In genomic region chr11:60701611-60702010, GRCm38 (mm10) we compare ENCODE assay signal across 9 mouse cellular contexts. TPM values are rescaled to one million over a fixed set of nuclear protein-coding genes. Genes with fewer than 3 reads are reported as not detected.
A peak's percentile ranks its signal among the peaks of the same experiment; 100 is the strongest.
DNase-seq lines count a peak whose midpoint lies in the region; ATAC-seq and TF ChIP-seq lines count a peak whose summit lies in the region.
"Had no signal": no experiment of that assay in that cellular context is flagged by ENCODE, and none has a peak within 500 bp of the region (broad histone marks: within the 10 kb centered on the region; RNA-seq: fewer than 3 reads in every experiment).

No protein-coding gene starts in this region.

- no peak for ATAC-seq in forebrain, embryonic 11.5 days (replicated peaks; ENCODE audit: low FRiP score)
- ATAC-seq in forebrain, embryonic 16.5 days, result no peak
- no peak for ATAC-seq in liver, postnatal 0 days
- ATAC-seq in liver, embryonic 11.5 days (replicated peaks; ENCODE audit: low FRiP score), result no peak
- ATAC-seq in midbrain, embryonic 12.5 days (ENCODE audit: low FRiP score, low read depth), result no peak
- ATAC-seq in intestine, embryonic 15.5 days, result no peak
- no peak for ATAC-seq in CD4-positive, CD25-positive, alpha-beta regulatory T cell, adult 4 months

- TF ChIP-seq CTCF in liver, postnatal 0 days (IDR thresholded peaks at IDR 0.05; ENCODE audit: low read depth), result no peak

- TF ChIP-seq EP300 in liver, postnatal 0 days (IDR thresholded peaks at IDR 0.05; ENCODE audit: low read depth), result no peak

- no peak overlapping the region for H3K27ac ChIP-seq in forebrain, embryonic 11.5 days (ENCODE audit: low read depth, low read length)
- no peak overlapping the region for H3K27ac ChIP-seq in forebrain, embryonic 16.5 days (ENCODE audit: low read length)
- H3K27ac ChIP-seq in liver, postnatal 0 days (ENCODE audit: low read depth), result no peak overlapping the region
- H3K27ac ChIP-seq in liver, embryonic 11.5 days (ENCODE audit: low read depth, low read length), result no peak overlapping the region
- H3K27ac ChIP-seq in embryonic facial prominence, embryonic 10.5 days (replicated peaks), result no peak overlapping the region
- no peak overlapping the region for H3K27ac ChIP-seq in midbrain, embryonic 12.5 days (replicated peaks)
- no peak overlapping the region for H3K27ac ChIP-seq in intestine, embryonic 15.5 days
- H3K27ac ChIP-seq: liver, embryonic 14.5 days had no signal

- no peak overlapping the region; the same call in 1 of the 2 replicates for H3K4me3 ChIP-seq in forebrain, embryonic 11.5 days (ENCODE audit: low read depth, low read length)
- H3K4me3 ChIP-seq in forebrain, embryonic 16.5 days (replicated peaks; ENCODE audit: low read length), result no peak overlapping the region
- H3K4me3 ChIP-seq in liver, postnatal 0 days (ENCODE audit: low read depth, low read length), result no peak overlapping the region
- no peak overlapping the region for H3K4me3 ChIP-seq in liver, embryonic 11.5 days (ENCODE audit: low read depth, low read length)
- H3K4me3 ChIP-seq in embryonic facial prominence, embryonic 10.5 days, result peak overlapping the region; percentile 92
- H3K4me3 ChIP-seq in midbrain, embryonic 12.5 days, result peak overlapping the region; percentile 76
- no peak overlapping the region for H3K4me3 ChIP-seq in intestine, embryonic 15.5 days (replicated peaks)

- peak overlapping the region; percentile 70; the same call in 1 of the 2 replicates for H3K4me2 ChIP-seq in forebrain, embryonic 11.5 days (ENCODE audit: low read depth, low read length, severe bottlenecking)
- no peak overlapping the region; the same call in 1 of the 2 replicates for H3K4me2 ChIP-seq in forebrain, embryonic 16.5 days (ENCODE audit: low read length)
- H3K4me2 ChIP-seq in liver, postnatal 0 days (ENCODE audit: low read depth, low read length), result no peak overlapping the region
- H3K4me2 ChIP-seq in liver, embryonic 11.5 days, result no peak overlapping the region
- H3K4me2 ChIP-seq in midbrain, embryonic 12.5 days (replicated peaks), result peak overlapping the region; percentile 82
- H3K4me2 ChIP-seq in intestine, embryonic 15.5 days (replicated peaks), result no peak overlapping the region

- no peak for DNase-seq in forebrain, embryonic 11.5 days (ENCODE audit: low spot score)
- DNase-seq in liver, postnatal 0 days, result peak; percentile 13
- DNase-seq in liver, embryonic 11.5 days (ENCODE audit: low spot score), result no peak
- no peak for DNase-seq in embryonic facial prominence, embryonic 10.5 days (ENCODE audit: low spot score)

- no peak overlapping the region for H3K9ac ChIP-seq in forebrain, embryonic 11.5 days (ENCODE audit: low read length)
- H3K9ac ChIP-seq in forebrain, embryonic 16.5 days (replicated peaks; ENCODE audit: low read depth, low read length), result no peak overlapping the region
- H3K9ac ChIP-seq in liver, postnatal 0 days (replicated peaks), result no peak overlapping the region
- no peak overlapping the region for H3K9ac ChIP-seq in liver, embryonic 11.5 days (ENCODE audit: low read depth, low read length)
- peak overlapping the region; percentile 97 for H3K9ac ChIP-seq in midbrain, embryonic 12.5 days (replicated peaks)
- H3K9ac ChIP-seq in intestine, embryonic 15.5 days, result no peak overlapping the region
- H3K9ac ChIP-seq: liver, embryonic 14.5 days had no signal

- 89% methylated on average over 2 of the region's 4 CpGs for WGBS in forebrain, embryonic 11.5 days
- 92% methylated on average over 2 of the region's 4 CpGs for WGBS in forebrain, embryonic 16.5 days
- WGBS in liver, postnatal 0 days (ENCODE audit: insufficient replicate concordance), result 68% methylated on average over 2 of the region's 4 CpGs
- WGBS in liver, embryonic 11.5 days, result 88% methylated on average over 3 of the region's 4 CpGs
- WGBS in embryonic facial prominence, embryonic 10.5 days, result 82% methylated on average over 4 of the region's 4 CpGs
- 92% methylated on average over 2 of the region's 4 CpGs for WGBS in midbrain, embryonic 12.5 days
- WGBS in intestine, embryonic 15.5 days, result 71% methylated on average over 3 of the region's 4 CpGs

- H3K36me3 ChIP-seq in forebrain, embryonic 11.5 days (ENCODE audit: control insufficient read depth, insufficient read depth, low read length), result peaks cover 8% of the 10 kb centered on the region
- peaks cover 6% of the 10 kb centered on the region; the same call in 1 of the 2 replicates for H3K36me3 ChIP-seq in forebrain, embryonic 16.5 days (ENCODE audit: control insufficient read depth, insufficient read depth)
- H3K36me3 ChIP-seq in liver, postnatal 0 days (replicated peaks; ENCODE audit: insufficient read depth, low read length), result peaks cover 8% of the 10 kb centered on the region
- H3K36me3 ChIP-seq in liver, embryonic 11.5 days (ENCODE audit: control insufficient read depth, insufficient read depth, low read length), result peaks cover 11% of the 10 kb centered on the region; the same call in 1 of the 2 replicates
- H3K36me3 ChIP-seq in embryonic facial prominence, embryonic 10.5 days (replicated peaks), result peaks cover 50% of the 10 kb centered on the region
- peaks cover 30% of the 10 kb centered on the region for H3K36me3 ChIP-seq in midbrain, embryonic 12.5 days
- H3K36me3 ChIP-seq in intestine, embryonic 15.5 days, result peaks cover 15% of the 10 kb centered on the region; the same call in 1 of the 2 replicates

- H3K27me3 ChIP-seq in forebrain, embryonic 11.5 days (ENCODE audit: control insufficient read depth, insufficient read depth, low read length), result no peaks in the 10 kb centered on the region
- H3K27me3 ChIP-seq in forebrain, embryonic 16.5 days (replicated peaks; ENCODE audit: control insufficient read depth, insufficient read depth, low read length), result no peaks in the 10 kb centered on the region
- H3K27me3 ChIP-seq in liver, postnatal 0 days (ENCODE audit: insufficient read depth, low read length), result no peaks in the 10 kb centered on the region
- no peaks in the 10 kb centered on the region for H3K27me3 ChIP-seq in liver, embryonic 11.5 days (replicated peaks; ENCODE audit: control insufficient read depth, insufficient read depth, low read length)
- H3K27me3 ChIP-seq in embryonic facial prominence, embryonic 10.5 days (replicated peaks; ENCODE audit: low read depth, poor library complexity, severe bottlenecking), result no peaks in the 10 kb centered on the region
- H3K27me3 ChIP-seq in midbrain, embryonic 12.5 days, result no peaks in the 10 kb centered on the region
- H3K27me3 ChIP-seq in intestine, embryonic 15.5 days (replicated peaks), result no peaks in the 10 kb centered on the region

- H3K4me1 ChIP-seq in forebrain, embryonic 11.5 days (replicated peaks; ENCODE audit: control insufficient read depth, insufficient read depth, low read length), result peaks cover 11% of the 10 kb centered on the region
- peaks cover 34% of the 10 kb centered on the region for H3K4me1 ChIP-seq in forebrain, embryonic 16.5 days (replicated peaks; ENCODE audit: control insufficient read depth, insufficient read depth, low read length)
- peaks cover 22% of the 10 kb centered on the region for H3K4me1 ChIP-seq in liver, postnatal 0 days (ENCODE audit: insufficient read depth)
- H3K4me1 ChIP-seq in liver, embryonic 11.5 days (replicated peaks; ENCODE audit: control insufficient read depth, insufficient read depth, low read length), result peaks cover 15% of the 10 kb centered on the region
- peaks cover 47% of the 10 kb centered on the region for H3K4me1 ChIP-seq in embryonic facial prominence, embryonic 10.5 days
- H3K4me1 ChIP-seq in midbrain, embryonic 12.5 days, result peaks cover 46% of the 10 kb centered on the region
- peaks cover 20% of the 10 kb centered on the region for H3K4me1 ChIP-seq in intestine, embryonic 15.5 days (replicated peaks)

- H3K9me3 ChIP-seq in forebrain, embryonic 11.5 days (ENCODE audit: control insufficient read depth, low read length), result no peaks in the 10 kb centered on the region
- no peaks in the 10 kb centered on the region for H3K9me3 ChIP-seq in forebrain, embryonic 16.5 days (ENCODE audit: control insufficient read depth, low read length)
- H3K9me3 ChIP-seq in liver, postnatal 0 days (ENCODE audit: low read length), result no peaks in the 10 kb centered on the region
- no peaks in the 10 kb centered on the region for H3K9me3 ChIP-seq in liver, embryonic 11.5 days (ENCODE audit: control insufficient read depth, low read length)
- no peaks in the 10 kb centered on the region for H3K9me3 ChIP-seq in embryonic facial prominence, embryonic 10.5 days
- no peaks in the 10 kb centered on the region for H3K9me3 ChIP-seq in midbrain, embryonic 12.5 days
- H3K9me3 ChIP-seq in intestine, embryonic 15.5 days, result no peaks in the 10 kb centered on the region

RNA-seq across cellular contexts. Expression of gene Llgl1, which starts 2.1 kb away (rescaled TPM):
- polyA plus RNA-seq in forebrain, embryonic 11.5 days (2014; fragmentation: Nextera tagmentation; extraction: Ambion mirVana), result 147 and 153 TPM in 2 replicates
- 78.7 and 86.9 TPM in 2 replicates for polyA plus RNA-seq in forebrain, embryonic 16.5 days (2015; fragmentation: Nextera tagmentation; extraction: Ambion mirVana)
- 4.2 and 4.6 TPM in 2 replicates for polyA plus RNA-seq in liver, postnatal 0 days (2015; fragmentation: Nextera tagmentation; extraction: Ambion mirVana)
- polyA plus RNA-seq in liver, embryonic 11.5 days (2014; fragmentation: Nextera tagmentation; extraction: Ambion mirVana), result 35.6 and 35.9 TPM in 2 replicates
- 125 and 133 TPM in 2 replicates for polyA plus RNA-seq in embryonic facial prominence, embryonic 10.5 days (2016; fragmentation: Nextera tagmentation; extraction: Ambion mirVana)
- 135 TPM in 2 replicates for polyA plus RNA-seq in midbrain, embryonic 12.5 days (2016; fragmentation: Nextera tagmentation; extraction: Ambion mirVana)
- 32.6 and 34.3 TPM in 2 replicates for polyA plus RNA-seq in intestine, embryonic 15.5 days (2015; fragmentation: Nextera tagmentation; extraction: Ambion mirVana)
- 10 to 100 TPM in 1 of 2 experiments, 1 to 10 TPM in 1; 9.7 to 12.8 TPM for polyA plus RNA-seq in CD4-positive, CD25-positive, alpha-beta regulatory T cell, adult 4 months (2017; shearing (Covaris generic))

RNA-seq across cellular contexts. Expression of gene Flii, which starts 25.5 kb away (rescaled TPM):
- polyA plus RNA-seq in forebrain, embryonic 11.5 days (2014; fragmentation: Nextera tagmentation; extraction: Ambion mirVana), result 74.8 and 81.4 TPM in 2 replicates
- polyA plus RNA-seq in forebrain, embryonic 16.5 days (2015; fragmentation: Nextera tagmentation; extraction: Ambion mirVana), result 82.9 and 85.7 TPM in 2 replicates
- 23.3 and 23.4 TPM in 2 replicates for polyA plus RNA-seq in liver, postnatal 0 days (2015; fragmentation: Nextera tagmentation; extraction: Ambion mirVana)
- 61.3 and 69.2 TPM in 2 replicates for polyA plus RNA-seq in liver, embryonic 11.5 days (2014; fragmentation: Nextera tagmentation; extraction: Ambion mirVana)
- polyA plus RNA-seq in embryonic facial prominence, embryonic 10.5 days (2016; fragmentation: Nextera tagmentation; extraction: Ambion mirVana), result 71.9 and 75.5 TPM in 2 replicates
- 76.1 and 76.9 TPM in 2 replicates for polyA plus RNA-seq in midbrain, embryonic 12.5 days (2016; fragmentation: Nextera tagmentation; extraction: Ambion mirVana)
- 74.8 and 86.2 TPM in 2 replicates for polyA plus RNA-seq in intestine, embryonic 15.5 days (2015; fragmentation: Nextera tagmentation; extraction: Ambion mirVana)
- 100 to 1,000 TPM in 1 of 2 experiments, 10 to 100 TPM in 1; 67.8 to 101 TPM for polyA plus RNA-seq in CD4-positive, CD25-positive, alpha-beta regulatory T cell, adult 4 months (2017; shearing (Covaris generic))

RNA-seq across cellular contexts. Expression of gene Mief2, which starts 26.6 kb away (rescaled TPM):
- polyA plus RNA-seq in forebrain, embryonic 11.5 days (2014; fragmentation: Nextera tagmentation; extraction: Ambion mirVana), result 14.2 and 17.8 TPM in 2 replicates
- polyA plus RNA-seq in forebrain, embryonic 16.5 days (2015; fragmentation: Nextera tagmentation; extraction: Ambion mirVana), result 25.5 and 25.7 TPM in 2 replicates
- 4.5 and 4.9 TPM in 2 replicates for polyA plus RNA-seq in liver, postnatal 0 days (2015; fragmentation: Nextera tagmentation; extraction: Ambion mirVana)
- 8.0 and 8.9 TPM in 2 replicates for polyA plus RNA-seq in liver, embryonic 11.5 days (2014; fragmentation: Nextera tagmentation; extraction: Ambion mirVana)
- 14.4 and 15.6 TPM in 2 replicates for polyA plus RNA-seq in embryonic facial prominence, embryonic 10.5 days (2016; fragmentation: Nextera tagmentation; extraction: Ambion mirVana)
- 14.3 and 15.2 TPM in 2 replicates for polyA plus RNA-seq in midbrain, embryonic 12.5 days (2016; fragmentation: Nextera tagmentation; extraction: Ambion mirVana)
- polyA plus RNA-seq in intestine, embryonic 15.5 days (2015; fragmentation: Nextera tagmentation; extraction: Ambion mirVana), result 9.3 and 9.4 TPM in 2 replicates
- polyA plus RNA-seq in CD4-positive, CD25-positive, alpha-beta regulatory T cell, adult 4 months (2017; shearing (Covaris generic)), result 10 to 100 TPM in 1 of 2 experiments, 1 to 10 TPM in 1; 9.1 to 12.2 TPM

Comparison
In these comparisons a context has a peak if more than half of its experiments do, and no peak if none do; other contexts are left out.
1. H3K4me2 ChIP-seq: peak in forebrain, embryonic 11.5 days (single experiment) and midbrain, embryonic 12.5 days (single experiment); none in forebrain, embryonic 16.5 days (single experiment), liver, postnatal 0 days (single experiment), liver, embryonic 11.5 days (single experiment) and intestine, embryonic 15.5 days (single experiment).
2. H3K4me3 ChIP-seq: peak in embryonic facial prominence, embryonic 10.5 days (single experiment) and midbrain, embryonic 12.5 days (single experiment); none in forebrain, embryonic 11.5 days (single experiment), forebrain, embryonic 16.5 days (single experiment), liver, postnatal 0 days (single experiment), liver, embryonic 11.5 days (single experiment) and intestine, embryonic 15.5 days (single experiment).